Mouse (Mus musculus) midbrain, postnatal 0 days (tissue): ENCODE data around the gene Rab7. TPM values are rescaled to one million over a fixed set of nuclear protein-coding genes. Genes with fewer than 3 reads are reported as not detected.

ENCODE experiments used
- ATAC-seq: fragments of 200-750 bp; cut with Nextera tagmentation; 2 replicates; pipeline ENCODE4 v1.8.0; 2017; ENCODE audit warnings: moderate number of reproducible peaks, mild to moderate bottlenecking, moderate TSS enrichment, moderate library complexity; ENCODE audit not compliant: low FRiP score
- DNase-seq: peaks from one replicate; pipeline ENCODE4 v3.0.0-alpha.2; 2015; ENCODE audit warnings: low spot score
- H3K27ac ChIP-seq: fragments of 300-500 bp; sonication (generic); 2 replicates; pipeline ENCODE4 v1.5.1; 2014; ENCODE audit warnings: low read depth, mild to moderate bottlenecking, low read length, mixed read lengths
- H3K27me3 ChIP-seq: fragments of 300-500 bp; sonication (generic); 2 replicates; pipeline ENCODE4 v1.6.1; 2014; ENCODE audit warnings: low read length, control low read depth, mixed read lengths; ENCODE audit not compliant: insufficient read depth
- H3K36me3 ChIP-seq: fragments of 300-500 bp; sonication (generic); 2 replicates; pipeline ENCODE4 v1.6.1; 2014; ENCODE audit warnings: low read length, control low read depth, mixed read lengths; ENCODE audit not compliant: insufficient read depth
- H3K4me1 ChIP-seq: fragments of 300-500 bp; sonication (generic); 2 replicates; pipeline ENCODE4 v1.6.1; 2014; ENCODE audit warnings: mild to moderate bottlenecking, control low read depth, antibody characterized with exemption, low read length, mixed read lengths; ENCODE audit not compliant: insufficient read depth
- H3K4me2 ChIP-seq: fragments of 300-500 bp; sonication (generic); 2 replicates; pipeline ENCODE4 v1.6.1; 2014; ENCODE audit warnings: low read depth, mild to moderate bottlenecking, low read length, mixed read lengths; ENCODE audit not compliant: poor library complexity, severe bottlenecking
- H3K4me3 ChIP-seq: fragments of 300-500 bp; sonication (generic); 2 replicates; pipeline ENCODE4 v1.5.1; 2014; ENCODE audit warnings: low read depth, mild to moderate bottlenecking, low read length, moderate library complexity
- H3K9ac ChIP-seq: fragments of 300-500 bp; sonication (generic); replicated peaks from 2 replicates; pipeline ENCODE4 v1.6.1; 2014; ENCODE audit warnings: mild to moderate bottlenecking, low read length, moderate library complexity, mixed read lengths; ENCODE audit not compliant: poor library complexity, severe bottlenecking
- H3K9me3 ChIP-seq: fragments of 300-500 bp; sonication (generic); 2 replicates; pipeline ENCODE4 v1.6.1; 2016; ENCODE audit warnings: low read length, control low read depth
- CTCF ChIP-seq: IDR thresholded peaks from 2 replicates; pipeline ENCODE4 v1.5.1; 2016; ENCODE audit warnings: antibody characterized with exemption, mild to moderate bottlenecking
- WGBS: fragments of 180-500 bp; shearing (Covaris S2); extraction: QIAGEN DNeasy Blood & Tissue Kit; methylation state at CpG from one replicate; pipeline ENCODE4 v1.1.7; 2014; 5-methylcytosine and 5-hydroxymethylcytosine counted together
- polyA plus RNA-seq: library from polyadenylated mRNA; unstranded; fragments of >200 nt; fragmentation: Nextera tagmentation; extraction: Ambion mirVana; gene quantifications from 2 replicates; pipeline ENCODE4 v1.2.1, GENCODE M21; 2015
- total RNA-seq: library from RNA; depleted of rRNA; stranded (reverse); fragments of >200 nt; gene quantifications from 2 replicates; pipeline ENCODE4 v1.2.3, GENCODE M21; 2014; rRNA removed

Gene Rab7
- 87.5 and 103 TPM in 2 replicates for total RNA-seq
- 356 and 379 TPM in 2 replicates for polyA plus RNA-seq

DNA sequence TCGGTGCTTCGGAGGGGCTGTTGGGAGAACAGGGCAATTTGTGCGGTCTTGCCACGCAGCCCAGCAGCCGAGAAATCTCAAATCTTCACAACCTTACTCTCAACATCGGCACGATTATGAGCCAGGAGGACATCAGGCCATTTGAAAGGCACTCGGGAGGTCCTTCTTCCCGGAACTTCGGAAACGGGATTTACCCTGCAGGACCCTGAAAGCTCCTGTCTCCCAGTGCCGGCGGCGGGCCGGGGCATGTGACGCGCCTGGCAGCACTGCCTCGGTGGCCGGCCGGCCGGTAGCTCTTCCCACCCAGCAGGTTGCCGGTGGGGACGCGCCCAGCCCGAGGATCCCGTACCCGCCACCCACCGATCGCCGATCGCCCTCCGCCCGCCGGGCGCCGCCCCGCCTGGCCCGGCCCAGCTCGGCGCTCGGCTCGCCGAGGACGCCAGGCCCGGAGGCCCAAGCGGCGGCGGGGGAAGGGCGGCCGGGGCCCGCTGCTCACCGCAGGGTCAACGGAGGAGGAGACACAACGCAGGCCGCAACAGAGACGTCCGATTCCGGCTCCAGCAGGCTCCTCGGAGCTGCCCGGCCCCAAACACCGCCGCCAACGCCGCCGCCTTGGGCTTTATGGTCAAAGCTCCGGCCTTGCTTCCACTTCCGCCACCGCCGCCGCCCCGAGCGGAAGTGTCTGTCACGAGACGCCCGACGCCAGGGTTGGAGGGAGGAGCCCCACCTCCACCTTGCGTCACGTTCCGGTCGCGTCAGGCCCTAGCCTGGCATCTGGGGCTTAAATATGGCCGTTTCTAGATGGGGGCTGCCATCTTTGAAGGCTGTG, at the start of gene Rab7:
Gene Rab7, minus strand, starts transcription at position 694 of the 829 bp plus-strand sequence.
- peak; percentile 99 for ATAC-seq
- peak; percentile 98 for DNase-seq
- H3K36me3 ChIP-seq, result no peaks in the 10 kb centered on the region
- peaks cover 7% of the 10 kb centered on the region for H3K4me1 ChIP-seq
- under 1% methylated on average over 70 of the region's 82 CpGs for WGBS
- H3K4me3 ChIP-seq, result peak within 1 kb of the TSS; percentile 97
- peak within 1 kb of the TSS; percentile 95 for H3K9ac ChIP-seq
- H3K27ac ChIP-seq, result peak within 1 kb of the TSS; percentile 85
- TF ChIP-seq CTCF, result no peak
- H3K4me2 ChIP-seq, result peak within 1 kb of the TSS; percentile 81
- H3K27me3 ChIP-seq, result no peaks in the 10 kb centered on the region; the same call in 1 of the 2 replicates
- no peaks in the 10 kb centered on the region for H3K9me3 ChIP-seq

DNA sequence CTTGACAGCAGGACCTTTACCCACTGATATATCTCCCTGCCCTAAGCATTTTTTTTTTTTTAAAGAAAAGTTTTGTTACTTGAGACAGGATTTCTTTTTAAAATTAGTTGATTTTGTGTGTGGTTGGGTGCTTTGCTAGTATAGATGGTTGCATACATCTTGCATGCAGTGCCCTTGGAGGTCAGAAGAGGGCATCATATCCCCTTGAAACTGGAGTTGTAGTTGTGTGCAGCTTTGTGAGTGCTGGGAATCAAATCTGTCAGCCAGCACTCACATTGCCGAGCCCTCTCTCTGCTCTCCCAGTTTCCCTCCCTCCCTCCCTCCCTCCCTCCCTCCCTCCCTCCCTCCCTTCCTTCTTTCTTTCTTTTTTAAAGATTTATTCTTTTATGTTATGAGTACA, 43.9 kb upstream of the Rab7 start:
- no peak overlapping the region for H3K4me3 ChIP-seq
- no peaks in the 10 kb centered on the region for H3K9me3 ChIP-seq
- no peak overlapping the region for H3K9ac ChIP-seq
- no peaks in the 10 kb centered on the region for H3K27me3 ChIP-seq
- no peak for ATAC-seq
- peak; percentile 19; the same call in 1 of the 2 replicates for TF ChIP-seq CTCF
- H3K4me2 ChIP-seq, result no peak overlapping the region
- no peak for DNase-seq
- H3K27ac ChIP-seq, result no peak overlapping the region
- H3K36me3 ChIP-seq, result peaks cover 27% of the 10 kb centered on the region
- 76% methylated on average over 1 of the region's 1 CpGs for WGBS
- peaks cover 9% of the 10 kb centered on the region for H3K4me1 ChIP-seq

DNA sequence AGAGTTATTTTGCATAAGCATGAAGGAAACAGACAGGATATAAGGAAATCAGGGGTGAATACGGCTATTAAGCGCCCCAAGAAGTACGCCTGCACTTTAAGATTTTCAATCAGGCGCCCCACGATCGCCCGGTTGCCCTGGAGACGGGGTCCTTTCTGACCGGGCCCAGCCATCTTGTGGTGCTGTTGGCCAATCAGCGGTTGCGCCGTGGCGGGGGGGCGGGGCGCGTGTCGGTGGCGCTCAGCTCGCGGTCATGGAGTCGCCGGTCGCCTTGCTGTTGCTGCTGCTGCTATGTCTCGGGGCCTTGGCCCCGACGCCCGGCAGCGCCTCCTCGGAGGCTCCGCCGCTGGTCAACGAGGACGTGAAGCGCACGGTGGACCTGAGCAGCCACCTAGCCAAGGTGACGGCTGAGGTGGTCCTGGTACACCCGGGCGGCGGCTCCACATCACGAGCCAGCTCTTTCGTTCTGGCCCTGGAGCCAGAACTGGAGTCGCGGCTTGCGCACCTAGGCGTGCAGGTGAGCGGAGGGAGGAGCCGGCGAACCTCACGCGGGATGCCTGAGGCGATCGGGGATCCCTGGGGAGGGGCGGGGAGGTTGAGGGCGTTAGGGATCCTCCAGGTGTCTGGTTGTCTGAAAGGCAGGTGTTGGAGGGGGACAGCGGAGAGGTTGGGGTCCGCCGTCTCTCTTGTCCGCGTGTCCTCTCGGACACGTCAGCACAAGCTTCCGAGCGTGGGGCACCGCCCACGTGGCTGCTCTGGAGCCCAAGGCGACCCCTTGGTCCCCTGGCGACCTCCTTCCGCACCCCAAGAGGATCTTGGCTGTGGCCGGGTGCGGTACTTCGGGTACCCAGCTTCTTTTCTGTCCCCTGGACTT, 39.4 kb upstream of the Rab7 start, which contains the start of gene Rpn1:
Gene Rpn1, plus strand, starts transcription at position 205 of the 874 bp plus-strand sequence.
- no peak for TF ChIP-seq CTCF
- peak; percentile 96 for ATAC-seq
- under 1% methylated on average over 67 of the region's 71 CpGs for WGBS
- Histone ChIP-seq H3K4me2 (peak within 1 kb of the TSS; percentile 89), H3K9me3 (no peaks in the 10 kb centered on the region), H3K4me3 (peak within 1 kb of the TSS; percentile 99), H3K4me1 (peaks cover 13% of the 10 kb centered on the region), H3K9ac (peak within 1 kb of the TSS; percentile 96), H3K36me3 (no peaks in the 10 kb centered on the region; the same call in 1 of the 2 replicates), H3K27me3 (peaks cover 9% of the 10 kb centered on the region; the same call in 1 of the 2 replicates), H3K27ac (peak within 1 kb of the TSS; percentile 80)
- peak; percentile 95 for DNase-seq

DNA sequence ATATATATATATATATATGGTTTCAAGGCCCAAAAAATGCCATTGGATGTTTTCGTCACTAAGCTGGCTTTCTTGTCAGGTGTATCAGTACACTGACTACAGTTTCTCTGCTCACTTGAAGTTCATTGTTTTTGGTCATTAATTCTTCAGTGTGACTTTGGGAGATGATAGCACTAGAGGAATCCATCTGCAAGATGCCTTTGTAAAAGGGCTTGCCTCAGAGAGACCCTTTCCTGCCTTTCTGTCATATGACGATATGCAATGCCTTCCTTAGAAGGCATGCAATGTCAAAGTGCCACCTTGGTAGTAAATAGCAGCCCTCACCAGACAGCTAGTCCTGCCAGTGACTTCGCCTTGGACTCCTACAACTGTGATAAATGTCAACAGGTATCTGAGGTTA, 38.6 kb upstream of the Rab7 start:
- Histone ChIP-seq H3K9ac (no peak overlapping the region), H3K4me1 (peaks cover 13% of the 10 kb centered on the region), H3K36me3 (no peaks in the 10 kb centered on the region; the same call in 1 of the 2 replicates), H3K27ac (no peak overlapping the region), H3K4me2 (peak overlapping the region; percentile 89), H3K9me3 (no peaks in the 10 kb centered on the region), H3K4me3 (peak overlapping the region; percentile 99), H3K27me3 (peaks cover 12% of the 10 kb centered on the region; the same call in 1 of the 2 replicates)
- no peak for TF ChIP-seq CTCF
- ATAC-seq, result no peak
- WGBS, result 72% methylated on average over 3 of the region's 3 CpGs
- DNase-seq, result no peak

DNA sequence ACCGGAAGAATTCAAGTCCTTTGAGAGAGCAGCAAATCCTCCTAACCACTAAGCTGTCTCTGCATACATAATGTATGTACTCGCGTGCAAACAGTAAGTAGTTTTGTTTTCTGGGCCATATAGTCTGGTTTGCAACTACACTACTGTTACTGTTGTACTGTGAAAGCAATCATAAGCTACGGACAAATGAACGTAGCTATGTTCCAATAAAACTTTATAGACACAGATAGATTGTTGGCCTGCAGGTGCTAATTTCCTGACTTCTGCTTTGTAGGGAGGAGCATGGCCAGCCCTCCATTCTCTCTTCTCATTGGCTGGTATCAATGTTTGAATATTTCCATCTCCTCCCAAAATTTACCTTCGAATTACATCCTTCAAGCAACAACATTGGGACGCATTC, 38.0 kb upstream of the Rab7 start:
- 78% methylated on average over 7 of the region's 7 CpGs for WGBS
- no peak overlapping the region for H3K4me3 ChIP-seq
- no peak for DNase-seq
- peaks cover 12% of the 10 kb centered on the region; the same call in 1 of the 2 replicates for H3K27me3 ChIP-seq
- no peaks in the 10 kb centered on the region for H3K9me3 ChIP-seq
- H3K9ac ChIP-seq, result no peak overlapping the region
- no peak for ATAC-seq
- no peak overlapping the region for H3K4me2 ChIP-seq
- H3K4me1 ChIP-seq, result peaks cover 13% of the 10 kb centered on the region
- no peak for TF ChIP-seq CTCF
- H3K36me3 ChIP-seq, result no peaks in the 10 kb centered on the region
- H3K27ac ChIP-seq, result no peak overlapping the region
